Mouse (Mus musculus) cerebellum, postnatal 36 days (tissue): Measurements from ENCODE around the gene Lhx4.
A peak's percentile ranks its signal among the peaks of the same experiment; 100 is the strongest.

Experiments
- DNase-seq, 2 experiments: peaks; one replicate each; pipeline ENCODE4 v3.0.0; 2021 to 2022; ENCODE audit warnings: mixed read lengths in 2 of 2

Gene Lhx4

DNA sequence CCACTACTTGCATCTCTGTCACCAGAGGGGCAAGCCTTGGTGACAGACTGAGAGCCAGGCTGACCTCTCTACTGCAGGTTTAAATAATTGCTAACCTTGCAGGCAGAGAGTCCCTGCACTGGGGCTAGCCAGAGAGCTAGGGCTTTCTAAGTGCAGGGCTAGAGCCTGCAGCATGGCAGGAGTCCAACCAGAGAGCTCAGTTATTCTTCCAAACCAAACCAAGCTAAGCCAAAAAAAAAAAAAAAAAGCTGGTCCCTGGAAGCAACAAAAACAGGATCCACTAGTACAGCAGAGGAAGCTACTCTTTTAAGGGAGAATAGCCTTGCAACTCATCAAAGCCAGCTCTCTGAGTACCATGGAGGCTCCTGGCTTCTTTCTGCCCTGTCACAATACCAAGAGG lies 50.6 kb downstream of the Lhx4 start:
- no peak for DNase-seq

DNA sequence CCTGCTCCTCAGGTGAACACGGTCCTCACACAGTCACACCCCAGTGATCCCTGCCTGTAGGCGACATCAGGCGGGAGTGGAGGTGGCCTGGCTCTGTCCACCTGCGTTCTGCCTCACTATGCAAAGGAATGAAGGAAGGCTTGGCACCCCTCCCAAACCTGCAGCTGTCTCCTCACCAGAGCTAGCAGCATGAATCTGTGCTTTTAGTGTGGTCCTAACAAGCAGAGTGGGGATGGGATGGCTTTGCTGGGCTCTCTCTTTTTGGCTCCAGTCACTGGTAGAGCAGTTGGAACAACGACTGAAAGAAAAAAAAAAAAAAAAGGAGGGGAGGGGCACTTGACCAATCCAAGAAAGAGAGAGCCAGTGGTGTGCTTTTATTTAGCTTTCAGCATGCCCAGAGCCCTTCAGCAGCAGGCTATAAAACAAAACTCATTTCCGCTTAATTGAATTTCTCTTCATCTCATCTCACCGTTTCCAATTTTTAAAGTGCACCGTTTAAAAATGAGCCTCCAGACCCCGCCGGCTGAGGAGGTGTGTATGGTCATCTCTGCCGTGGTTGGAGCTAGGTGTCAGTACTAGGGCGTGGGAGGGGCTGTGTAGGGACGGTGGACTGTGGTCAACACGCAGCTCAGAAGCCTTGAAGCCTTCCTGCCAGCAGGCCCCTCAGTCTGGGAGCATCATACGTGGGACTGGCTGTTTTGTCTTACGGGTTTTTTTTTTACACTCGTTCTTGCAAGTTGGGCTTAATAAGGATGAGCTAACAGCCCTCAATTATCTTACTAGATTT lies 52.9 kb downstream of the Lhx4 start:
- peak; percentile 44 to 59 for DNase-seq

DNA sequence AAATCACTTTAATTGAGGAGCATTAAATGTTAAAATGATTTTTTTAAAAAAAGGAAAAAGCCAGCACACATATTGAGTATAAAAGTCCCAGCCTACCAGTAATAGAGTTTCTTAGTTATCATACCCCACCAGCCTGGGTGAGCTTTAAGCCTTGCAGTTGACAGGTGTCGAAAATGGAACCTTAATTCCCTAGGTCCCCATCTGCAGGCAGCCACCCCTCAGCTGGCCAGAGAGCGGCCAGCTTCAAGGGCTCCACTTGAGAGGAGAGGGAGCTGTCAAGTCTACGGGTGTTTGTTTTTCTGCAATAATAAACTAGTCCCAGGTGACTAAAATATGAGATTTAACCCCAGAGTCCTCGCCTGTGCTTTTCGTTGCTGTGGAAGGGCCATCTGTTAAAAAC lies 58.0 kb downstream of the Lhx4 start:
- no peak for DNase-seq

DNA sequence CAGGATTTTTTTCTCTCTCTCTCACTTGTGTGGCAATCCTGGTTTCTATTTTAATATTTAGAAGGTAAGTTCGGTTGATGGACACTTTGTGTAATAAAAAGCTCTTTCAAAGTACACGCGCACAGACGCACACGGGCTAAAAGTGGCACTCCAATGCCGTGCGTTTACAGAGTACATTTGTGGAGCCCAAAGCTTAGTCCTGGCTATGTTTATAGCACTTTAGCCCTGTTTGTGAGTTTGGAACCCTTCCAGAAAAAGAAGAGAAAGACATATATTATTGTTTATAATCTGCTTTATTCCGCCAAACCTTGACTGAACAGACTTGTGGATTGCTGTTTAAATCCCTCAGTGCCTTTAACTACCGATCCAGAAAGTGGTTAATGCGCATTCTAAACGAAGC lies 58.5 kb downstream of the Lhx4 start:
- DNase-seq: no peak

DNA sequence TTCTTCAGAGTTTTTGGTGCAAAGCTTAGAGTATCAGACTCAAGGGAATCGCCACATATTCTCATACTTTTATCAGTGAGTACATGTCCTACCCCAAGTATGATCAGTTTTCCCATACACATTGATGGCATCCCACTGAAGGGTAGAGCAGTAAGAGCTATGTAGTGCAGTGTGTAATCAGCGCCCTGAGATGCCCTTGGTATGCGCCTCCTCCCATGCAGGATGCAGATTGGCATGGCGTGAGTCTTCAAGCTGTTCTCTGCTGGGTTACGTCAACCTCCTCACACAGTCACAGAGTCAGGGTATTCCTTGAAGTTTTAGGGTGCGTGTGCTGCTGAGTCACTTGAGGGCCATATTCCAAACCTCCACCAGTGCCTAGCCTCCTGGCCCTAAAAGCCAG lies 59.3 kb downstream of the Lhx4 start:
- no peak for DNase-seq

DNA sequence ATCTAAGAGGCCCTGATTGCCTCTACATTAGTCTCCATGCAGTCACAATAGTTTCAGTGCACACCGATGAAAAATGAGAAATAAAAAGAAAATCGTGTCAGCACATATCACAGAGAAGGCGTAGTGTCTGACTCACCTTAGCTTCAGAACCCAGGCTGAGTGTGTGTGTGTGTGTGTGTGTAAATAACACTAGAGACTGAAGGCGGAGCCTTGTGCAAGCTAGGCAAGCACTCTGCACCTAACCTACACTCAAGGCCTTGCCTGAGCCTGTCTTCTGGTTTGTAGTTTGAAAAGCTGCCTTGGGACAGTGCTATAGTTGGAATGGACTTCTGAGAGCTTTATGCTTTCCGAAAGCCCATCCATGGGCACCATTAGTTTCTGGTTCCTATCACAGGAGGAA lies 61.9 kb downstream of the Lhx4 start:
- no peak for DNase-seq

DNA sequence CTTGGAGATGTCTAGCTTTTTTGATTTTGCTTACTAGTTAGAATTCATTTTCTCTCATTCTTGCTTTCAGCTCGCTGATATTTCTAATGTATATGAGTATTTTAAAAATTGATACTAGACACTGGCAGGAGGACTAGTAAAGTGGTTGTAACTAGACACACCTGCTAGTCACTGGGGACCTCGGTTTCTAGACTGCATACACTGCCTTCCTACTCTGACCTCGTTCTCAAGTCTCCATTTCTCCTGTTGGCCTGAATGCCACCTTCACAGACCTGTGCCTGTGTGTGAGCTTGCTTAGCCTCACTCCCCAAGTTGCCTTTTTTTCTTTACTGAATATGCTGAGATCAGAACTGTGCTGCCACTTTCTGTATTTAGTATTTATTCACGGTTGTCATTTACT lies 62.3 kb downstream of the Lhx4 start:
- DNase-seq: no peak

DNA sequence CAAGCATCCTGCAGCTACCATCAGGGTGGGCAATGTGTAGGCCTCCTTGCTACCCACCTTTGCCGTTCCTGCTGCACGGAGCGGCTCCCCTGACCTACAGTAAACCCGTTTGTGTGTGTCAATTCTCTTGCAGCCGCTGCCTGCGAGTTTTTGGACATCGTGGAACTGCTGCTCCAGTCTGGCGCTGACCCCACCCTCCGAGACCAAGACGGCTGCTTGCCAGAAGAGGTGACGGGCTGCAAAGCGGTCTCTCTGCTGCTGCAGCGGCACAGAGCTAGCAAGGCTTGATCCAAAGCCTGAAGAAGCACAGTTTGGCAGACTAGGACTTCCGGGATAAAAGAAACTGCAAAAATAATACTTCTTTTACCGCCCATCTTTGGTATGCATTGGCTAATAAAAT lies 64.7 kb downstream of the Lhx4 start:
- no peak for DNase-seq

DNA sequence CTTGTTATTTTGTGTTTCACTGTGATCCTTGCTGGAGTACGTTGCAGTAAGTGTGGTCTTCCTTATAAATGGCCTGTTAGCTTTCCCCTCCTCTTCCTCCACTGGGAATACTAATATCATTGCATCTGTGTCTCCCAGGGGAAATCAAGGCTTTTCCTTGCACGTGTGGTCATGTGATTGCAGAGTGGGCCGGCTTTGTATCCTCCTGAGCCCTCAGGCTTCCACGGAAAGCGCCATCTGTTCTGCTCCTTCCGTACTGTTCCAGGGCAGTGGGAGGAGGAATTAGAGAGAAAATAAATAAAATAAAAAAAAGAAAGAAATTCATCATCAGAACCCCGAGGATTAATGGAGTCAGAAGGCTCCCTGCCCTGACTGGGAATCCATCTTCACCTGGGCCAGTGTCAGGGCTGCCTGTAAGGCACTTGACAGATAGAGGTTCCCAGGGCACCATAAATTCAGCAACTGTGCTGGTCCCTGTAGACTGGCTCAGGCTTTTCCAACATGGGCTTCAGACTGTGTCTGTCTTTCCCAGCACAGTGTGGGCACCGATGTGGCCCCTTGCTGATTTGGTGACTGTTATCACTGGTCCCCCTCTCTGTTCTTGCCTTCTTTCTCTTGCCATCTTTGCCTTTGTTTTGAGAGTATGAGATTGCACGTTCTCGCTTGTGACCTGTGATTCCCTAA lies 70.2 kb downstream of the Lhx4 start:
- no peak for DNase-seq

DNA sequence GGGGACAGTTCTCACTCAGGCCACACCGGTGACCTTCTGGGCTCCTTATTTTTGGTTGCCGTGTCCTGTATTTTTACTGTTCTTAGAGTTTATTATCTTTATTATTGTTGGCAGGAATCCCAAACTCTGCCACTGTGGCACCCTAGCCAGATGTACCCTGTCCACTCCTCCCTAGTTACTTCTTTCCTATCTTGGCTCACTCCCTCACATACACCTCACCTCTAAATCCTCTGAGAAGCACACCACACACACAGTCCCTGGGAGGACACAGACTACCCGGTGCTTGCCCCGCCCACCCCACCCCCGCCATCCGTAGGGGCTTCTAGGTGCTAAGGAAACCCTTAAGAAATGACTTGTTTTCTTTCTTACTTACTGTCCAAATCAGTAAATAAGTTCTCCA lies 75.9 kb downstream of the Lhx4 start:
- DNase-seq: no peak

DNA sequence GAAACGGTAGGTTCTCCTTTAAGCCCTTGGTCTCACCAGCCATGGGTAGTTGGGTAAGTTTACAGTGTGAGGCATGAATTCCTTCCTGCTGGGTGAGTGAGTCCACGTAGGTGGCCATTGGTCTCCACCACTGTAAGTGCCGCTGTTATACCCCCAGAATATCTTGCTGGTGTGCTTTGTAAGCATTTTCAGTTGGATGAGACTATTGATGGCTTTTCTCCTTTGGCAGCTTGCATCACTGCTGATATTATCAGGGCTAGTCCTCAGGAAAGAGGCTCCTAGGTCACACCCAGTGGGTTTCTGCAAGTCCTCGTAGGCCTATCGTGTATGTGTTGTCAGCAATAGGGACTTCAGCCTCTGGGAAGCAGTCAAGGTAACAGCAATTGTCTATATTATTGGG lies 87.5 kb downstream of the Lhx4 start:
- no peak for DNase-seq

DNA sequence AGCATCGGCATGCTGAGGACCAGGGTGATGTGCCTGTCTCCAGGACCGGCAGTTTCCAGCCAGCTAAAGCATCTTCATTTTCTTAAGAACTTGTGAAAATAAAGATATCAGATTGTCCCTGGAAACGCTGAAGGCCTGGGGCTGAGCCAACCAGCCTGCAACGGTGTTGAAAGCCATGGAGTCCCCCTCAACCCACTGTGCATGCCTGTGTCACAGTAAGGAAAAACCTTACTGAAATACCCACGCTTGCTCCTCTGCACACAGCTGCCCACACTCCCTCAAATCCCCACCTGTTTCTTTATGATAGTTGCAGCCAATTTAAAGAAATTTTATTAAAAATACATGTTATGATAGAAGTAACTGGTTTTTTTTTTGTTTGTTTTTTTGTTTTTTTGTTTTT lies 95.2 kb downstream of the Lhx4 start:
- no peak for DNase-seq

DNA sequence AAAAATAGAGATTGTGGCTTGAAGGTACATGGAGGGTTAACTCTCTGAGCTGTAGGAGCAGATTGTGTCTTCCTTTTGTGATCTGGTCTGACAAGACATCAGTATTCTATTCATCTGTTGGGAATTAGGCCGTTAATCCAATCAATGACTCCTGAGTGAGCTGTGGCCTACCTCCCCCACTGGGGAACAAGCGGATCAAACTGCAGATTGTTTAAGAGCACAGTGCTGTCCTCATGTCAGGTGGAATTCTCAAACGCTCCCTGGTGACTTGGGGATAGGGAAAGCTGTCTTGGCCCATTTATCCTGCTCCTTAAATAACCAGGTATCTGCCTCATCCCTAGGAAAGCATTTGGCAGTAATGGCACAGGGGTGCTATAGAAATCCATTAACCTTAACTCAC lies 96.5 kb downstream of the Lhx4 start:
- no peak for DNase-seq

DNA sequence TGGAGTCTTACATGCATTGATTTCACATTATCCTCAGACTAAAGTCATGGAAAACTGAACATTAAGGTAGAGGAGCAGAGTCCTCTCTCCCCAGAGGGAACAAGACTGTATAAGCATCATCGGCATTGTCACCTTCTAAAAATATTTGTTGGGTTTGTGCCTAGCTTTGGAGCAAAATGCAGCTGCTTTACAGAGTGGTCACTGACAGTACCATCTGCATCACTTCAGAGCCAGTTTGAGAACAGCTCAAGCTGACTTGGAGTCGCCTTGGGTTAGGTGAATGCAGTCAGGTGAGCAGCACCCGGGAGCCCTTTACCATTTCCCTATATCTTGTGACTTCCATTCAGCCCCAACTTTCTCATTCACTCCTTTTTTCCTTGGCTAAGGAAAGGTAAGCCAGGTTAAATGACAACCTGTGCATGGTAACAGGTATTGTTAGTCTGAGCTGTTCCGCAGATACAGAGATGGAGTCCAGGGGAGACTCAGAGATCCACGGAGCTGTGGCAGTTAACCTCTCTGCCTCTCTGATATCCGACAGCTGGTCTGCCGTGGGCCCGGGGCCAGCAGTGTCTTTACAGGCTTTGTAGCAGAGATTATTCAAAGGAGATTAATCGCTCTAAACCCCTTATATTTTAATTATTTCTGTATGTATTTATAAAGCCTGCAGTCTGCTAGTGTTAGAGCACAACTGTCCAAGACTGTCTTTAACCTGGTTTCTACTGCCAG lies 101.2 kb downstream of the Lhx4 start:
- peak; percentile 15 to 44 for DNase-seq
